Mouse (Mus musculus) layer of hippocampus, postnatal 25 days (tissue): ENCODE data around the gene Sfxn3. TPM values are rescaled to one million over a fixed set of nuclear protein-coding genes. Genes with fewer than 3 reads are reported as not detected.
A peak's percentile ranks its signal among the peaks of the same experiment; 100 is the strongest.

Experiments
- DNase-seq, 2 experiments: peaks; one replicate each; pipeline ENCODE4 v3.0.0; 2022; ENCODE audit warnings: mixed read lengths in 2 of 2, low spot score in 1 of 2; ENCODE audit errors: extremely low spot score in 1 of 2
- total RNA-seq, 2 experiments: library from RNA; stranded (reverse); gene quantifications; 2 replicates each; pipeline ENCODE4 v1.2.3; 2021

Sfxn3 gene
- 100 to 1,000 TPM in 1 of 2 experiments, 10 to 100 TPM in 1; 89.0 to 105 TPM for total RNA-seq

- peak; percentile 84 to 91 for DNase-seq
Observed at GRCm38 (mm10) chr19:45047417-45047934, at the start of gene Sfxn3. TSS of gene Sfxn3 (plus strand) at chr19:45047503.

DNA sequence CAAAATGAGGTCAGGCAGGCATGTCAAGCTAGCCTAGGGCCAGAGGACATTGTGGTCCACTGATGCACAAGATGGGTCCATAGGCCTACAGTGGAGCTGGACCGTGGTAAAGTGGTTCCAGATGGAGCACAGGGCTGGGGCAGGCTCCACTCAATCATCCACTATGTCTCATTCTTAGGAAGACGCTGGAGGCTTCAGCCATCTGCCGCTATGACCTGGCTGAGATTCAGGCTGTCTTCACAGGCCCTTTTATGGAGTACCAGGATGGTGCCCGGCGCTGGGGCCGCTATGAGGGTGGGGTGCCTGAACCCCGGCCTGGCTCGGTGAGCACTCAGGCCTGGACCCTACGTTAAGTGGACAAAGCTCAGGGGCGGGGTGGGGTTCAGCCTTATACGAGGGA lies 49.5 kb upstream of the Sfxn3 start:
- DNase-seq, result no peak

DNA sequence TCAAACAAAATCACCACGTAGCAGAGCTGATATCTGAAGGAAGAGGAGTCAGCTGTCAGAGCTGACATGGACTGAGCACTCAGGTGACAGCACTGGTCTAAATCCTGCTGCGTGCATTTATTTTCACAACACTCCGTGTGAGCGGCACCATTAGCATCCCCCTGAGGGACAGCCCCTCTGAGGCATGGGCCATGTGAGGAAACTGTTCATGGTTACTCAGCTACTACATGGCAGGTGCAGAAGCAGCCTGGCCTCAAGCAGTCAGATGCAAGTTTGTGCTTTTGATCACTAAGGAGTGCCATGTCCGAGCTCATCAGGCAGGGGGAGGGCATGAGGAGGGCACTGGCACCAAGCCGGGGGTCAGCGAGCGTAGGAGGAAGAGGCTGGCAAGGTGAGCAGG lies 47.7 kb upstream of the Sfxn3 start:
- no peak for DNase-seq

GRCm38 (mm10) chr19:45002301-45002700 lies 45.0 kb upstream of the Sfxn3 start:
- no peak for DNase-seq

GRCm38 (mm10) chr19:45003740-45004516 lies 43.4 kb upstream of the Sfxn3 start:
- no peak for DNase-seq

DNA sequence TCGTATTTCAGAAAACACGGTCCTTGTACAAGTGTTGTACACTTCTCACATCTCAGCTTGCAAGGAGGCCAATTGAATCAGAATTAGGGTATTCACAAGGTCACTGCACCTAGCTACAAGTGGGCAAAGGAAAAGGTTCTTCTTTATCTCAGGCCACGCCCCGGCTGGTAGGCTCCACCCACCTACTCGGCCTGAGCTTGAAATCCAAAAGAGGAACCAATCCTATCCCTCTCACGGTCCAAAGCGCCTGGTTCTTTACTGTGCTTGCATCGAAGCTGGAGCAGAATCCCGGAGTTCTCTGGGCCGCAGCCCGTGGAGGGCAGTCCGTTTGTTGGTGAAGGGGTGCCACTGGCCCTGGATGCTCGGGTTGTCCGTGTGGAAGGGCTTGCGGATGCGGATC lies 41.9 kb upstream of the Sfxn3 start, which contains the start of gene Twnk:
Twnk (plus strand) TSS at position 220 of the 400 bp plus-strand sequence.
- DNase-seq, result no peak

DNA sequence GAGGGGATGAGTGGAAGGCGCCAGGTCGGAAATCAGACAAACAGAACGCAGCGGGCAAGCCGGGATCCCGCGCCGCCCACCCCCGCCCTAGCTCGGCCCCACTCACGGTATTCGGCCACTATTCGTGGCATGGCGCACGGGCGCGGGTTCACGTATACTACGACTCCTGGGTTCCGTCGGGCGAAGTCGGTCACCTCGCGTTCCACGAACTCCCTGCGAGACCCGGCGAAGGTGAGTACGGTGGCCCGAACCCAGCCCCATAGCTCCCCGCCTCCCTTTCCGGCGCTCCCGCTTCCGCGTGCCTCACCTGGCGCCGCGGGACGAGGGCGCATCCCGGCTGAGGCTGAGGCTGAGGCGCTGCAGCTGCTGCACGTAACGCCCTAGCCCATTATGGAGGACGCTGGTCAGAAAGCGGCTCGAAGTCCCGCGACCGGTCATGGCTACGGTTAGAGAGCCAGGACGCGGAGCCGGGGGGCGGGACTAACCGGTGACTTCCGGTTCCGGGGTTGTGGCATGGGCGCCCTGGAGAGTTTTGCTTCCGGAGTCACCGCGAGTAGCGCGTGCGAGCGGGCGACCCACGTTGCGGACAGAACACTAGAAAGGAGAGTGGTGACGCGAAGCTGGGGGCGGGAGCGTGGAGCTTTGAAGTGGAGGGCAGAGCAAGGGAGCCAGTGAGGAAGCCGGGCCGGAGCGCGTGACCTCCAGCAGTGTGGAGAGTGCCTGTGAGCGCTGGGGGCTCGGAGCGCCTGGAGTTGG lies 41.2 kb upstream of the Sfxn3 start, which contains the start of gene Mrpl43:
Mrpl43 (minus strand) TSS at position 486 of the 756 bp plus-strand sequence.
- peak; percentile 97 to 98 for DNase-seq

DNA sequence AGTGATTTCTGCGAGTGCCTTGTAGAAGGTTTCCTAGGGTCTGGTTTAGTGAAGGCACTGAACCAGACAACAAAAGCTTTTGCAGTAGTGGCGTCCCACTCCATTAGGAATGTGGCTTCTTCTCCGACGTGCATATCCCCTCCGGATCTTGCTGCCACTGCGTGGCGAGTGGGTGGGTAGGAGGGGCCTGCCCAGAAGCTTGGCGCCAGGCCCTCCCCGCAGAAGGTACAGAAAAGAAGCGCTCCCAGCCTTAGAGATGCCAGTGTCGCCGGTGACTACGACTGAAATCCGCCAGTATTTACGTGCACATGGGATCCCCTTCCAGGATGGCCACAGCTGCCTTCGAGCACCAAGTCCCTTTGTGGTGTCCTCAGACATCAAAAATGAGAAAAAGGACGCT lies 40.3 kb upstream of the Sfxn3 start:
- no peak for DNase-seq

DNA sequence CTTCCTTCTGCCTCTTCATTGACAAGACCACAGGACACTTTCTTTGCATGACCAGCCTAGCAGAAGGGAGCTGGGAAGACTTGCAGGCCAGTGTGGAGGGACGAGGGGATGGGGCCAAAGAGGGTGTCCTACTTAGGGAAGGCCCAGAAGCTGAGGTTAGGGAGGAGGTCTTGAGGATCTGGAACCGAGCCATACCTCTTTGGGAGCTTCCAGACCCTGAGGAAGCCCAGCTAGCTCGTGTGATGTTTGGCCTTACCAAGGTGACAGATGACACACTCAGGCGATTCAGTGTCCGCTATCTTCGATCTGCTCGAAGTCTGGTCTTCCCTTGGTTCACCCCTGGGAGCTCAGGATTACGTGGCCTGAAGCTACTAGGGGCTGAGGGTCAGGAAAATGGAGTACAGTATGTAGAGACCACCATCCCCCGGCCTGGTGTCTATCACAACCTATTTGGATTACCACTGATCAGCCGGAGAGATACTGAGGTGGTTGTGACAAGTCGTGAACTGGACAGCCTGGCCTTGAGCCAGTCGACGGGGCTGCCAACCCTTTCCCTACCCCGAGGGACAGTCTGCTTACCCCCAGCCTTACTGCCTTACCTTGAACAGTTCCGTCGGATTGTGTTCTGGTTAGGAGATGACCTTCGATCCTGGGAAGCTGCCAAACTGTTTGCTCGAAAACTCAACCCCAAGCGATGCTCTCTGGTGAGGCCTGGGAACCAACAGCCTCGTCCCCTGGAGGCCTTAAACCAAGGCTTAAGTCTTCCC lies 39.7 kb upstream of the Sfxn3 start:
- DNase-seq, result no peak

- DNase-seq, result no peak
Observed at GRCm38 (mm10) chr19:45010646-45011045, 36.7 kb upstream of the Sfxn3 start.

DNA sequence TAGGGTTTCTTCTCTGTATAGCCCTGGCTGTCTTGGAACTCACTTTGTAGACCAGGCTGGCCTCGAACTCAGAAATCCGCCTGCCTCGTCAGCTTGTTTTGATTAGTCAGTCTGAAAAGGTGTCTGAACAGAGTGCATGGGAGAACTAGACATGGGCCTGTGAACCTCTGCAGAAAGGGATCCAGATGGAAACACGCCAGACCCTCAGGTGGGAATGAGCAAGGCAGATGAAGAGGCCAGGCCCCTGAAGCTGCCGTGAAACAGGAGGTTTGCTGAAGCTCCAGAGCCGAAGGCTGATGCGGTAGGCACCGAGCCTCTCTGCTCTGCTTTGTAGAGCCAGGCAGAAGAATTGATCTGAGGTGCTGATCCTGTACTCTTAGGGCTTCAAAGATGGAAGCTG lies 35.1 kb upstream of the Sfxn3 start:
- no peak for DNase-seq

DNA sequence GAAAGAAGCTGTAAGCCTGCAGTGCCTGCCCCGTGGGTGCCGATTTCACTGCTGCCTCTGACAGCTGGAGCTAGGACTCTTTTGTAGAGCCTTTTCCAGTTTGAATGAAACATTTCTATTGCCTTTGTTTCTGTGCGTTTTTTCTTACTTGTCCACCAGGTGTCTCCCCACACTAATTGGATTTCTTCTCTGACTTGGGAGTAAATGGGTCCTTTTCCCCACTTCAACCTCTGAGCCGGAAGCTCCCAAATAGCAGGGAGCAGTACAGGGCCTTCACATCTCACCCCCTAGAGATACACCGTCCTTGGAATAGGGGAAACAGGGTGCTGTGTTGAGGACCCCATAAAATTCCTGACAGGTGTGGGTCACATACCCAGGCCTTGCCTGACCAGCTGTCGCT lies 34.7 kb upstream of the Sfxn3 start:
- no peak for DNase-seq

- no peak for DNase-seq
Observed at GRCm38 (mm10) chr19:45013581-45014225, 33.6 kb upstream of the Sfxn3 start.

- no peak for DNase-seq
Observed at GRCm38 (mm10) chr19:45014335-45014971, 32.9 kb upstream of the Sfxn3 start, which contains the start of gene Lzts2. TSS of gene Lzts2 (plus strand) at chr19:45014414.

DNA sequence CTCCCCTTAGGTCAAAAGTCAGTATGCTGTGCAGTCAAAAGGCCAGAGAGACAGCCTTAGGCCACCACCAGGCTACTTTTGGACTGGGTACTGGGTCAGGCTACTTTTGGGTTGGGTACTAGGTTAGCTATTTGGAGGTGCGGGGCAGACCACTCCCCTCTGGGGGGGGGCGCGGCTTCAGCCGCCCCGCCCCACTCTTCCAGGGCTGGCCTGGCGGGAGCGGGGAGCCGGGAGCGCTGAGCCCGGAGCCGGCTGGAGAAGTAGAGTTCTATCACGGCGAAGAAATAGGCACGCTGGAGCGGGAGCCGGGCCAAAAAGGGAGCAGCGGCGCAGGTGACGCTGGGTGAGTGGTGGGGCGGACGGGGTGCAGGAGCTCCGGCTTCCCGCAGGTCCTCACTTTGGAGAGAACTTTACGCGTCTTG lies 32.3 kb upstream of the Sfxn3 start:
- no peak for DNase-seq

GRCm38 (mm10) chr19:45015518-45016281 lies 31.6 kb upstream of the Sfxn3 start:
- no peak for DNase-seq

DNA sequence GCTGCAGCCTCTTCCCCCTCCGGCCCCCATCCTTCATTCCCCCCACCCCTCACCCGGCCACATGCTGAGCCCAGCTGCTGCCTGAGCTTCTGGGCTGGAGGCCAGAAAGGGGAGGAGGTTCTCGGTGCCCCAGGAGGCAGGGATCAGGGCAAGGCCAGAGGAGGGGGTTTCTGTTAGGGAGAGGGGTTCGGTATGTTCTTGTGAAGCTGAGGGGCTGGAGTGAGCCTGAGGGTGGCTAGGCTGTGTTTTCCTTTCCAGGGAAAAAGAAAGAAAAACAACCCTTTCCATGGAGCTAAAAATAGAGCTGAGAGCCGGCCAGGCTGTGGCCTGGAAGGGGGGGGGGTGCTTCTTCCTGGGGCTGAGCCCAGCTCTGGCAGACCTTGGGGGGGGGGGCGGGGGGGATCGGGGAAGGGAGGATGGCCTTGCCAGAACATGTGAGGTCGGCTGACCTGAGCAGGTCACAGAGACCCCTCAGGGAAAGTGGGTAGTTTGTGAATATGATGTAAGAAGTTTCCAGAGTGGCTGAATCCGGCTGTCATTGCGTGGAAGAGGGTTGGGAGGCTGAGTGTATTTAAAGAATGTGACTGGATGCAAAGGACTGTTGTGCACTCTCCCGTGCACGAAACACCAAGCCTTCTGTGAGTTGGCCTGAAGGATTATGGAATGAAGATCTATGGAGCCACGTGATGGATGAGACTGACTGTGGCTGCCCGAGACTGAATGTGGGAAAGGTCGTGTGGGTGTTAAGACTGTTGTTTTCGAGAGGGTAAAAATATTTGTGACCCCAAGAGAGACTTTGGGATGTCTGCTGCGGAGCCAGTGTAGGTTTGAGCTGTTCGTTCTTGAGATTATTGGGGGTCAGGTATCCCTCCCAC lies 30.7 kb upstream of the Sfxn3 start:
- DNase-seq, result peak in 1 of 2 experiments; percentile 56
